Mouse (Mus musculus): ENCODE measurements at regions not wholly inside any gene's neighbourhood (a gene's known extent, or its start where the extent isn't known, plus 50 kb on each side); places are given as distances from the start of the nearest gene placed in this dataset.

- TF ChIP-seq POLR2A (IDR thresholded peaks at IDR 0.05; ENCODE audit: low read depth, low read length), result no peak
- TF ChIP-seq CTCF (IDR thresholded peaks at IDR 0.05; ENCODE audit: extremely low read depth, insufficient read length, insufficient replicate concordance, low read depth, low read length), result no peak
- 83% methylated on average over 7 of the region's 7 CpGs for WGBS
Measured at GRCm38 (mm10) chr12:16098840-16099239, 282.1 kb upstream of the Trib2 start.

DNA sequence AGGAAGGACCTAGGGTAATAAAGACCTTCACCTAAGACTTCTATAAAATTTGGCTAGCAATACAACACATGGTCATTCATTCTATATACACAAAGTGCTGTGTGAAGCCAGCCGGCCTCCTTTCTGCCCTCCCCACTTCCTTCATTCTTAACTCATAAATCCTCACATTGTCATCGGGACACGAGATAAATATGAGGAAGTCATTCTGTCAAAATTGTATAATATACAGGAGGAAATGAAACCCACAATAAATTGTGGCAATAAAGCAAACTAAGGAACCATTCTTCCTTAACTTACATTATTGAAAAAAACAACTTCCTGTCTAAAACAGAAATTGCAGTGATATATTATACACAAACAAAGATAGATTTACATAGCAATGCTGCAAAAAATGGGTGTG, 275.9 kb upstream of the Trib2 start:
- WGBS, result 15% methylated on average over 3 of the region's 3 CpGs
- Histone ChIP-seq H3K27ac (ENCODE audit: insufficient read depth, low read depth, low read length) (no peak overlapping the region), H3K4me3 (ENCODE audit: low read depth, low read length) (no peak overlapping the region), H3K27me3 (ENCODE audit: control insufficient read depth, insufficient read depth, low read length) (no peaks in the 10 kb centered on the region), H3K4me1 (ENCODE audit: control insufficient read depth, insufficient read depth, insufficient read length, low read length) (no peaks in the 10 kb centered on the region), H3K36me3 (ENCODE audit: control insufficient read depth, insufficient read depth, low read length) (no peaks in the 10 kb centered on the region)
- no peak for TF ChIP-seq POLR2A (IDR thresholded peaks at IDR 0.05; ENCODE audit: low read depth, low read length)
- no peak for TF ChIP-seq CTCF (IDR thresholded peaks at IDR 0.05; ENCODE audit: extremely low read depth, insufficient read length, insufficient replicate concordance, low read depth, low read length)

More at GRCm38 (mm10) chr12:16098840-16099239, 282.1 kb upstream of the Trib2 start:
- no peak overlapping the region for H3K4me3 ChIP-seq (ENCODE audit: low read depth, low read length)
- H3K27me3 ChIP-seq (ENCODE audit: control insufficient read depth, insufficient read depth, low read length), result no peaks in the 10 kb centered on the region
- H3K4me1 ChIP-seq (ENCODE audit: control insufficient read depth, insufficient read depth, insufficient read length, low read length), result no peaks in the 10 kb centered on the region
- H3K36me3 ChIP-seq (ENCODE audit: control insufficient read depth, insufficient read depth, low read length), result no peaks in the 10 kb centered on the region
- H3K27ac ChIP-seq (ENCODE audit: insufficient read depth, low read depth, low read length), result no peak overlapping the region

DNA sequence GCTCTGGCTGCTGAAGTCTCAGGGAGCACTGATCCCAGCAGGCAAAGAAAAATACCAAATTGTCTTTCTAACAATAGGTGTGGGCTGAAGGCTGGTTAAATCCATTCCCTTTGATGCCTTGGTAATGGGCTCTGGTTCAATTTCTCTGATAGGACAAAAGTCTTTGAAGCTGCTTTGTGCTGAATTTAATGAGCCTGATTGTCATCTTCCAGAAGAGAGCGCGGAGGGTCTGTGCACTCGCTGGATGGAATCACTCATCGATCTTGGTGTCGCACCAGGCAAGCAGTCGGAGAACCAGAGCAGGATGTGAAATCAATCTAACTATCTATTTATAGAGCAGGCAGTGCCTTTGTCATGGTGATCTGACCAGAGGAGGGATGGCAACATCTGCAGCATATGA, 274.6 kb upstream of the Trib2 start:
- Histone ChIP-seq H3K27me3 (ENCODE audit: control insufficient read depth, insufficient read depth, low read length) (no peaks in the 10 kb centered on the region), H3K27ac (ENCODE audit: insufficient read depth, low read depth, low read length) (no peak overlapping the region), H3K4me3 (ENCODE audit: low read depth, low read length) (no peak overlapping the region), H3K36me3 (ENCODE audit: control insufficient read depth, insufficient read depth, low read length) (no peaks in the 10 kb centered on the region), H3K4me1 (ENCODE audit: control insufficient read depth, insufficient read depth, insufficient read length, low read length) (no peaks in the 10 kb centered on the region)
- 53% methylated on average over 6 of the region's 6 CpGs for WGBS
- TF ChIP-seq POLR2A (IDR thresholded peaks at IDR 0.05; ENCODE audit: low read depth, low read length), result no peak
- no peak for TF ChIP-seq CTCF (IDR thresholded peaks at IDR 0.05; ENCODE audit: extremely low read depth, insufficient read length, insufficient replicate concordance, low read depth, low read length)

DNA sequence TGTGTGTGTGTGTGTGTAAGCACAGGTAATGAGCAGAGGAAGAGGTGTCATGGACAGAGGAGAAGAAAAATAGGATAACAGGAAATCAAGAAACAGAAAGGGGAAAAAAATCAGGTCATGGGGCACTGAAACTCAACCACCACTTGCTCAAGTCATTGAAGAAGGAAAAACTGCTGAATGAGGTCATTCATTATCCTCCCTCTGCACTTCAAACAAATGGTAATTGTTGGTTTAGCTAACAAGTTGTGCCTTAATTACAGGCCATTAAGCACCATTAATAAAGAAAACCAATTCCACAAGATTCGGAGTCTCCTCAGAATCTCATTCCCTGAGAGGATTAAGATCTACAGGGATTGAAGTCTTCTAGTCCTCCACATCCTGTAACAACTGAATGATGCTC, 266.5 kb upstream of the Trib2 start:
- no peaks in the 10 kb centered on the region for H3K4me1 ChIP-seq (ENCODE audit: control insufficient read depth, insufficient read depth, insufficient read length, low read length)
- H3K27me3 ChIP-seq (ENCODE audit: control insufficient read depth, insufficient read depth, low read length), result no peaks in the 10 kb centered on the region
- 50% methylated on average over 1 of the region's 1 CpGs for WGBS
- H3K4me3 ChIP-seq (ENCODE audit: low read depth, low read length), result no peak overlapping the region
- H3K27ac ChIP-seq (ENCODE audit: insufficient read depth, low read depth, low read length), result no peak overlapping the region
- TF ChIP-seq CTCF (IDR thresholded peaks at IDR 0.05; ENCODE audit: extremely low read depth, insufficient read length, insufficient replicate concordance, low read depth, low read length) (no peak), POLR2A (IDR thresholded peaks at IDR 0.05; ENCODE audit: low read depth, low read length) (no peak)
- H3K36me3 ChIP-seq (ENCODE audit: control insufficient read depth, insufficient read depth, low read length), result no peaks in the 10 kb centered on the region

DNA sequence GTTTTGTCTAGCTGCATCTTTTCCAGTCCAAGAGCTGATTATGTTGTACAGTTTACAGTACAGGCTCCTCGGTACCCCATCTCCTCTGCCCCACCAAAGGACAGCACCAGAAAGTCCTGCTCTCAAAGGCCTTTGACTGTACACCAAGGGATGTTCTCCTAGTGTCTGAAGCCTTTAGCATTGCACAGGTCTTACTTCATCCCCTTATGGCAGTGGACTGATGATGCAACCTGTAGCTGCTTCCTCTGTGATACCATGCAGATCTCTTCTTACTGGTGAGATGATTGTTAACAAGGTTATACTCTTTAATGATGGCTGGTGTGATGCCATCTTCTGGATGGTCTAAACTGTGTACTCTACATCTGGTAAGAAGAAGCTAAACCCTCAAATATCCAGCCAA, 260.5 kb upstream of the Trib2 start:
- H3K4me1 ChIP-seq (ENCODE audit: control insufficient read depth, insufficient read depth, insufficient read length, low read length), result no peaks in the 10 kb centered on the region
- no peak overlapping the region for H3K4me3 ChIP-seq (ENCODE audit: low read depth, low read length)
- no peak for TF ChIP-seq POLR2A (IDR thresholded peaks at IDR 0.05; ENCODE audit: low read depth, low read length)
- no peak for TF ChIP-seq CTCF (IDR thresholded peaks at IDR 0.05; ENCODE audit: extremely low read depth, insufficient read length, insufficient replicate concordance, low read depth, low read length)
- no peaks in the 10 kb centered on the region for H3K27me3 ChIP-seq (ENCODE audit: control insufficient read depth, insufficient read depth, low read length)
- 91% methylated on average over 1 of the region's 1 CpGs for WGBS
- H3K27ac ChIP-seq (ENCODE audit: insufficient read depth, low read depth, low read length), result no peak overlapping the region
- no peaks in the 10 kb centered on the region for H3K36me3 ChIP-seq (ENCODE audit: control insufficient read depth, insufficient read depth, low read length)

- Histone ChIP-seq H3K36me3 (ENCODE audit: control insufficient read depth, insufficient read depth, low read length) (no peaks in the 10 kb centered on the region), H3K4me3 (ENCODE audit: low read depth, low read length) (no peak overlapping the region), H3K27ac (ENCODE audit: insufficient read depth, low read depth, low read length) (no peak overlapping the region), H3K4me1 (ENCODE audit: control insufficient read depth, insufficient read depth, insufficient read length, low read length) (no peaks in the 10 kb centered on the region), H3K27me3 (ENCODE audit: control insufficient read depth, insufficient read depth, low read length) (no peaks in the 10 kb centered on the region)
- 70% methylated on average over 2 of the region's 2 CpGs for WGBS
- TF ChIP-seq POLR2A (IDR thresholded peaks at IDR 0.05; ENCODE audit: low read depth, low read length) (no peak), CTCF (IDR thresholded peaks at IDR 0.05; ENCODE audit: extremely low read depth, insufficient read length, insufficient replicate concordance, low read depth, low read length) (no peak)
Measured at GRCm38 (mm10) chr12:16075962-16076361, 259.2 kb upstream of the Trib2 start.

DNA sequence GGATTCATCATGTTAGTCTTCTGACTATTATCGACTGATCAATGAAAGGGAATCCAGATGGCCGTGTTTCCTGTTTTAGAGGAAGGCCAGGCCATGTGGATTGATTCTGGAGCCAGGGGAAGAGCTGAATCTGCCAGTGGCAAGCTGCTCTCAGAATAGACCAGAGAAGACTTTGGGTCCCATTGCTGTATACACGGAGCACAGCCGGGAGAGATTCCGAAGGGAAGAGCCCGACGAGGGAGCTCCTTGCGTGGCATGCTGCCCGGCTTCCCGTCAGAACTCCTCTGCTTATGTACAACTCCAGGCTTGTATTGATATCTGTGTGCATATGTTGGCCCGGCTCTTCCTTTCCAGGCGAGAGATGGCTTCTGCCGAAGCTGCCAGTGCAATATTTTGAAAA, 252.2 kb upstream of the Trib2 start:
- H3K27me3 ChIP-seq (ENCODE audit: control insufficient read depth, insufficient read depth, low read length), result no peaks in the 10 kb centered on the region
- no peaks in the 10 kb centered on the region for H3K4me1 ChIP-seq (ENCODE audit: control insufficient read depth, insufficient read depth, insufficient read length, low read length)
- WGBS, result 89% methylated on average over 13 of the region's 13 CpGs
- H3K4me3 ChIP-seq (ENCODE audit: low read depth, low read length), result no peak overlapping the region
- no peak for TF ChIP-seq CTCF (IDR thresholded peaks at IDR 0.05; ENCODE audit: extremely low read depth, insufficient read length, insufficient replicate concordance, low read depth, low read length)
- no peak for TF ChIP-seq POLR2A (IDR thresholded peaks at IDR 0.05; ENCODE audit: low read depth, low read length)
- H3K36me3 ChIP-seq (ENCODE audit: control insufficient read depth, insufficient read depth, low read length), result no peaks in the 10 kb centered on the region
- no peak overlapping the region for H3K27ac ChIP-seq (ENCODE audit: insufficient read depth, low read depth, low read length)

- H3K4me3 ChIP-seq (ENCODE audit: low read depth, low read length), result no peak overlapping the region
- H3K36me3 ChIP-seq (ENCODE audit: control insufficient read depth, insufficient read depth, low read length), result no peaks in the 10 kb centered on the region
- H3K27me3 ChIP-seq (ENCODE audit: control insufficient read depth, insufficient read depth, low read length), result no peaks in the 10 kb centered on the region
- H3K27ac ChIP-seq (ENCODE audit: insufficient read depth, low read depth, low read length), result no peak overlapping the region
- no peaks in the 10 kb centered on the region for H3K4me1 ChIP-seq (ENCODE audit: control insufficient read depth, insufficient read depth, insufficient read length, low read length)
- 80% methylated on average over 7 of the region's 7 CpGs for WGBS
- TF ChIP-seq POLR2A (IDR thresholded peaks at IDR 0.05; ENCODE audit: low read depth, low read length) (no peak), CTCF (IDR thresholded peaks at IDR 0.05; ENCODE audit: extremely low read depth, insufficient read length, insufficient replicate concordance, low read depth, low read length) (no peak)
Measured at GRCm38 (mm10) chr12:16062689-16063088, 246.0 kb upstream of the Trib2 start.

All from small intestine, adult 2 months (tissue).